Mouse (Mus musculus): Measurements from ENCODE around the gene Tlcd1. TPM values are rescaled to one million over a fixed set of nuclear protein-coding genes. Genes with fewer than 3 reads are reported as not detected.

Tlcd1 gene
- polyA plus RNA-seq, 2 experiments = 44.9 to 69.6 TPM

GRCm38 (mm10) chr11:78160675-78161074, 15.8 kb upstream of the Tlcd1 start:
- no peak overlapping the region for H3K27ac ChIP-seq
- H3K4me3 ChIP-seq (ENCODE audit: insufficient read depth in 1 of 2, low read depth in 2 of 2, low read length in 2 of 2) = no peak overlapping the region
- H3K27me3 ChIP-seq (ENCODE audit: control insufficient read depth, insufficient read depth, low read length) = no peaks in the 10 kb centered on the region
- H3K36me3 ChIP-seq (replicated peaks; ENCODE audit: control insufficient read depth, insufficient read depth, low read depth) = peaks cover 36% of the 10 kb centered on the region
- 84% methylated on average over 3 of the region's 3 CpGs for whole genome bisulfite sequencing (ENCODE audit: insufficient replicate concordance)
- H3K9me3 ChIP-seq (ENCODE audit: control insufficient read depth, low read length) = no peaks in the 10 kb centered on the region
- TF ChIP-seq CTCF (IDR thresholded peaks at IDR 0.05; ENCODE audit: low read depth) (no peak), EP300 (IDR thresholded peaks at IDR 0.05; ENCODE audit: low read depth) (no peak)
- no peak overlapping the region for H3K9ac ChIP-seq (replicated peaks)
- H3K4me2 ChIP-seq (ENCODE audit: low read depth) = no peak overlapping the region
- ATAC-seq (ENCODE audit: insufficient read depth) = no peak
- no peak for DNase-seq (ENCODE audit: low read depth in 3 of 3, low spot score in 3 of 3)
- H3K4me1 ChIP-seq (replicated peaks; ENCODE audit: control insufficient read depth in 2 of 2, insufficient read depth in 2 of 2, low read length in 1 of 2) = peaks cover 7 to 11% of the 10 kb centered on the region in 2 experiments

- Histone ChIP-seq H3K9ac (replicated peaks) (no peak overlapping the region), H3K4me2 (ENCODE audit: low read depth) (no peak overlapping the region), H3K27ac (no peak overlapping the region), H3K9me3 (ENCODE audit: control insufficient read depth, low read length) (no peaks in the 10 kb centered on the region), H3K4me1 (replicated peaks; ENCODE audit: control insufficient read depth in 2 of 2, insufficient read depth in 2 of 2, low read length in 1 of 2) (peaks cover 12 to 16% of the 10 kb centered on the region in 2 experiments), H3K27me3 (ENCODE audit: control insufficient read depth, insufficient read depth, low read length) (no peaks in the 10 kb centered on the region), H3K36me3 (replicated peaks; ENCODE audit: control insufficient read depth, insufficient read depth, low read depth) (peaks cover 36% of the 10 kb centered on the region), H3K4me3 (ENCODE audit: insufficient read depth in 1 of 2, low read depth in 2 of 2, low read length in 2 of 2) (no peak overlapping the region)
- DNase-seq (ENCODE audit: low read depth in 3 of 3, low spot score in 3 of 3) = no peak
- 71% methylated on average over 14 of the region's 14 CpGs for WGBS (ENCODE audit: insufficient replicate concordance)
- TF ChIP-seq EP300 (IDR thresholded peaks at IDR 0.05; ENCODE audit: low read depth) = no peak
- no peak for ATAC-seq (ENCODE audit: insufficient read depth)
Observed at GRCm38 (mm10) chr11:78161169-78161568, 15.3 kb upstream of the Tlcd1 start.

GRCm38 (mm10) chr11:78161968-78162367, 14.5 kb upstream of the Tlcd1 start:
- ATAC-seq (ENCODE audit: insufficient read depth) (no peak), DNase-seq (ENCODE audit: low read depth in 3 of 3, low spot score in 3 of 3) (no peak)
- WGBS (ENCODE audit: insufficient replicate concordance) = 55% methylated on average over 4 of the region's 4 CpGs
- Histone ChIP-seq H3K27ac (no peak overlapping the region; the same call in 1 of the 2 replicates), H3K9ac (replicated peaks) (no peak overlapping the region), H3K4me2 (ENCODE audit: low read depth) (peak overlapping the region; percentile 98; the same call in 1 of the 2 replicates), H3K4me1 (replicated peaks; ENCODE audit: control insufficient read depth in 2 of 2, insufficient read depth in 2 of 2, low read length in 1 of 2) (peaks cover 20 to 22% of the 10 kb centered on the region in 2 experiments), H3K27me3 (ENCODE audit: control insufficient read depth, insufficient read depth, low read length) (no peaks in the 10 kb centered on the region), H3K36me3 (replicated peaks; ENCODE audit: control insufficient read depth, insufficient read depth, low read depth) (peaks cover 36% of the 10 kb centered on the region), H3K4me3 (ENCODE audit: insufficient read depth in 1 of 2, low read depth in 2 of 2, low read length in 2 of 2) (no peak overlapping the region), H3K9me3 (ENCODE audit: control insufficient read depth, low read length) (no peaks in the 10 kb centered on the region)
- TF ChIP-seq CTCF (IDR thresholded peaks at IDR 0.05; ENCODE audit: low read depth) = no peak
- TF ChIP-seq EP300 (IDR thresholded peaks at IDR 0.05; ENCODE audit: low read depth) = no peak

- Histone ChIP-seq H3K4me1 (replicated peaks; ENCODE audit: control insufficient read depth in 2 of 2, insufficient read depth in 2 of 2, low read length in 1 of 2) (peaks cover 22 to 23% of the 10 kb centered on the region in 2 experiments), H3K27ac (no peak overlapping the region), H3K4me2 (ENCODE audit: low read depth) (peak overlapping the region; percentile 98), H3K4me3 (ENCODE audit: insufficient read depth in 1 of 2, low read depth in 2 of 2, low read length in 2 of 2) (no peak overlapping the region), H3K9me3 (ENCODE audit: control insufficient read depth, low read length) (no peaks in the 10 kb centered on the region), H3K36me3 (replicated peaks; ENCODE audit: control insufficient read depth, insufficient read depth, low read depth) (peaks cover 36% of the 10 kb centered on the region), H3K9ac (replicated peaks) (no peak overlapping the region; the same call in 1 of the 2 replicates), H3K27me3 (ENCODE audit: control insufficient read depth, insufficient read depth, low read length) (no peaks in the 10 kb centered on the region)
- 77% methylated on average over 6 of the region's 6 CpGs for WGBS (ENCODE audit: insufficient replicate concordance)
- no peak for ATAC-seq (ENCODE audit: insufficient read depth)
- no peak for DNase-seq (ENCODE audit: low read depth in 3 of 3, low spot score in 3 of 3)
- TF ChIP-seq EP300 (IDR thresholded peaks at IDR 0.05; ENCODE audit: low read depth) (no peak), CTCF (IDR thresholded peaks at IDR 0.05; ENCODE audit: low read depth) (no peak)
Observed at GRCm38 (mm10) chr11:78162504-78162903, 14.0 kb upstream of the Tlcd1 start.

- ATAC-seq (ENCODE audit: insufficient read depth) = no peak
- H3K4me2 ChIP-seq (ENCODE audit: low read depth) = peak overlapping the region; percentile 98
- no peak overlapping the region for H3K27ac ChIP-seq
- peak overlapping the region; percentile 85 to 93 for H3K4me3 ChIP-seq (ENCODE audit: insufficient read depth in 1 of 2, low read depth in 2 of 2, low read length in 2 of 2)
- H3K9me3 ChIP-seq (ENCODE audit: control insufficient read depth, low read length) = no peaks in the 10 kb centered on the region
- peaks cover 33% of the 10 kb centered on the region for H3K36me3 ChIP-seq (replicated peaks; ENCODE audit: control insufficient read depth, insufficient read depth, low read depth)
- peak overlapping the region; percentile 95 for H3K9ac ChIP-seq (replicated peaks)
- 76% methylated on average over 2 of the region's 2 CpGs for WGBS (ENCODE audit: insufficient replicate concordance)
- no peak for DNase-seq (ENCODE audit: low read depth in 3 of 3, low spot score in 3 of 3)
- peaks cover 27 to 28% of the 10 kb centered on the region in 2 experiments for H3K4me1 ChIP-seq (replicated peaks; ENCODE audit: control insufficient read depth in 2 of 2, insufficient read depth in 2 of 2, low read length in 1 of 2)
- TF ChIP-seq CTCF (IDR thresholded peaks at IDR 0.05; ENCODE audit: low read depth) (no peak), EP300 (IDR thresholded peaks at IDR 0.05; ENCODE audit: low read depth) (no peak)
- H3K27me3 ChIP-seq (ENCODE audit: control insufficient read depth, insufficient read depth, low read length) = no peaks in the 10 kb centered on the region
Observed at GRCm38 (mm10) chr11:78163045-78163444, 13.5 kb upstream of the Tlcd1 start.

Measured in liver, embryonic 14.5 days (tissue).